Mouse (Mus musculus) urinary bladder, adult 2 months (tissue): ENCODE data around the gene Lbr. TPM values are rescaled to one million over a fixed set of nuclear protein-coding genes. Genes with fewer than 3 reads are reported as not detected.

Experiments
- DNase-seq: peaks from one replicate; pipeline ENCODE4 v3.0.0; 2022; ENCODE audit warnings: low spot score
- polyA plus RNA-seq: library from polyadenylated mRNA; depleted of rRNA; stranded (reverse); fragments of >200 nt; gene quantifications from 2 replicates; pipeline ENCODE4 v1.2.3, GENCODE M21; 2012; rRNA removed

Gene Lbr
- 24.7 and 25.4 TPM in 2 replicates for polyA plus RNA-seq

DNA sequence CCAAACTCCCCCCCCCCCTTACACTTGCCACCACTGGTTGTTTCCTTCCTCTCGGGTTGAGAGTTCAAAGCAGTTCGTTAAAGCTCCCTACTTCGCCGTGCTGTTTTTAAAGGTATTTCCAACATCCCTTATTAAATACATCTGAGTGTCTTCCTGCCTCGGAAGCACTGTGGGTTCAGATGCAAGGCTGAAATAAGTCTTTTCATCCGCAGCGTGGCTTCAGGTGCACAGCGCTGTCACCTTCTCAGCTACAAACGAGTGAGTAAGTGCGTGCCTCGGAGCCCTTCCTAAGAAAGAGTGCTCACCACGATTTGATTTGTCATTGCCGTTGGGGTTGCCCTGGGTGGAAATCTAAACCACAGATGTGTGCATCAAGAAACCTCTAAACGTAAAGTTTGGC is at the start of gene Lbr:
Lbr (minus strand) TSS at position 266 of the 400 bp plus-strand sequence.
- no peak for DNase-seq

DNA sequence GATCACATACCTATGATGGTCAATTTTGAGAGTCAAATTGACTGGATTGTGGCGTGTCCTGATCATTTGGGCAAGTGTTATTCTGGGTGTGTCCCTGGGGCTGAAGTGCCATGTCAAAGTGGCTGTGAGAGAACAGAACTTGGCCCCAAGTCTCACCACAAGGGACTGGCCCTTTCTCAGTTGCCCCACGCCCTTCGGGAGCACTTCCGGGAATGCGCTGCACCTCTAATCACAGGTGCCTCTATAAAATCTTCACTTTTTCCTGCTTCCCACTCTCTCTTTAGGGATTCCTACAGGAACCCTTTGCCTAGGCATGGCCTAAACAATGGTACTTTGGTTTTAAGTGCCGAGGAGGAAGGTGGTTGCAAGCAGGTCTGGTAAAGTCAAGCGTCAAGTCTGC is 46.8 kb upstream of the Lbr start:
- no peak for DNase-seq

DNA sequence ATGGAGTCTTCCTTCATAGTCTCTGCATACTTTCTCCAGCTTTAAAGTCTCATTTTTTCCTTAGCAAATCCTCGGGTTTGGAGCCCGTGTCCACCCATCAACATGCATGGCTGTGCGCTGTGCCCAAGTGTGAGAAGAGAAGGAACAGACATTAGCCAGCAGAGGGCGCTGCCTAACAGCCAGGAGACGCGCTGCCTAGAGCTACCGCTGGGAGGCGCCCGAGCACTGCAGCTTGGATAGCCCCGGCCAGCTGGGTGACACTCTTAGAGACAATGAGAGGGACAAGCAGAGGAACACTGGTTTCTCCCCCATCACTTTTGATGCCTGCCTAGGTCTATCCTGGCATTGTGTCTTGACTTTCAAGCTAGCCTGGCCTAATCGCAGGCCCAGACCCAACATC is 46.0 kb upstream of the Lbr start:
- peak; percentile 98 for DNase-seq

DNA sequence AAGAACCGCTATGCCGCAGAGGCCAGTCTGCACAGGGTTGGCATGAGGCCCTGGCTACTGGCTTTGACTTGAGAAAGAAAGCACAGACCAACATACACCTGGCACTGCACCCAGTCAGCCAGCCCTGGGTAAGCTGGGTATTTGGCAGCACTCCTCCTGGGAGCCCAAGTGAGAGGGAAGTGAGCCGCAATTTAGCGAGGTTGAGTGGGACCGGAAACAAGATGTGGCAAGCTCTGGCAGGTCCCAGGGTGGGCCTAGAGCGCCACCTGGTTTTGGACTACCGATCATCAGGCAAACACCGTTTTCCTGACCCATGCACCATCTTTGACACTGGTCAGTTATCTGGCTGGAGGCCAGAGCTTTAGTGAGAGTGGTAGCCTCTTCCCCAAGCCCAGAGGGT is 38.7 kb upstream of the Lbr start:
- peak; percentile 44 for DNase-seq

DNA sequence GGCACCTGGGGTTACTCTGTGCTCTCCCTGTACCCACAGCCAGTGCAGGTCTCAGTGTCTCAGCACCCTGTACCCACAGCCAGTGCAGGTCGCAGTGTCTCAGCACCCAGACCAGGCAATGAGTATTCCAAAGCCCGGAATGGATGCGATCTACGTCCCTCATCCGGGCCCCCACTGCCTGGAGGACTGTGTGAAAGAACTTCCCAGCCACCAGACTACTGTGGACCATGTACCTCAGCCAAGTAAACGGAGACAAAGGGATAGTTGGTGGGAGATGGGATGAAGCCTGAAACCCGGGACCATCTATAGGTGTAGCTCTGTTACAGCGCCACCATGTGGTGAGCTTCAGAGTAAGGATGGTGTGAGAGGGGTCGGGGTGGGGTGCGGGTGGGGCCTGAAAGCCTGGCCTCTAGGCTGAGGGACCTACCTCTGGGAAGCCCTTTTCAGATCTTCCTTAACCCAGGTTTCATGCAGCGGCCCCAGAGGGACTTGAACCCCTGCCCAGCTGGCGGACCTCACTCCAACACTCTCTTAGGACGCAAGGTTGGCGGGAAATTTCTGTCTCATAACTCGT is 38.0 kb upstream of the Lbr start:
- no peak for DNase-seq

DNA sequence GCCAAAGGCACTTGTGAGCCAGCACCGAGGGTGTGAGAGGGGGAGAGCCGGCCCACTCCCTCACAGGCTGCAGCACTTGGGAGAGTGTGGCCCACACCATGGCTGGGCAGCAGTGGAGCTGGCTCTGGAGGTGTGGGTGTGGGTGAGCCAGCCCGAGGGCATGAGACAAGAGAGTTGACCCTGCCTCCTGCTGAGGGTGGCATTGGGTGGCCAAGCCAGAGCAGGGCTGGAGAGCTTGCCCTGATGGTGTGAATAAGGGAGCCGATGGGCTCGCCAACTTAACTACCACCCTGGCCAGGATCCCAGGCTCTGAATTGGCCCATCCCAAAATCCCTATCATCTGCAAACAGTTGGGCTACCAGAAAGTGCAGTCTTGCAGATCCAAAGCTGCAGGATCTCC is 35.6 kb upstream of the Lbr start:
- no peak for DNase-seq

DNA sequence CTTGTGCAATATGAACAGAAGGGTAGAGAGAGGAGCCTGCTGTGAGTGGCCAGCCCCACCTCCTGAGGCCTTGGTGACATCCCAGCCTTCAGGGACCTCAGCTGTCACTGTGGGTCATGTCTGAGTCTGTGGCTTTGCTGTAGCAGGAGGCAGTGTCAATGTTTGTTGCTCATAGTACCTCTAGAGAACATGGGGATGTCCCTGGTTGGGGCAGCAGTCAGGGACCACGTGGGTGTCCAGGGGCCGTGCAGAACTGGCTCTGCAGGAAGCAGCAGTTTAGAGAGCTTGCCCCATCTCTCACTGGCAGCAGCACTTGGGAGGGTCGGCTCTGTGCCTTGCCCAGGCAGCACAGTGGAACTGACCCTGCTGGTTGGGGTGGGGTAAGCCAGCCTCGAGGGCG is 34.2 kb upstream of the Lbr start:
- DNase-seq = no peak

DNA sequence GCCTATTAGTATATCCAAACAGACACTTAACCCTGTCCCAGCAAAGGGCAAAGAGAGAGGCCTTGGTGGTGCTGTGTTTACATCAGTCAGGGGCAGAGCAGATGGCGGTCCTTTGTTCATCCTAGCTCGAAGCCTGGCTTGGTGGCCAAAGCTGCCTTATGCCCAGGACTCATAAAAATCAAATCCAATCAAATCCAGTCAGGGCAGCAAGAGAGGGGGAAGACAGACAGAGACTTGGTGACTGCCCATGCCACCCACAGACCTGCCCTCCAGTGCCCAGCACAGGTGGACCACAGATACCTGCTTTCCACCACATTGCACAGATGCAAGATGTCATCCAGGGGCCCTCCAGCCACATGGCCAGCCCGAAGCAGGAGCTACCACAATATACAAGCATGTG is 33.8 kb upstream of the Lbr start:
- DNase-seq = no peak

DNA sequence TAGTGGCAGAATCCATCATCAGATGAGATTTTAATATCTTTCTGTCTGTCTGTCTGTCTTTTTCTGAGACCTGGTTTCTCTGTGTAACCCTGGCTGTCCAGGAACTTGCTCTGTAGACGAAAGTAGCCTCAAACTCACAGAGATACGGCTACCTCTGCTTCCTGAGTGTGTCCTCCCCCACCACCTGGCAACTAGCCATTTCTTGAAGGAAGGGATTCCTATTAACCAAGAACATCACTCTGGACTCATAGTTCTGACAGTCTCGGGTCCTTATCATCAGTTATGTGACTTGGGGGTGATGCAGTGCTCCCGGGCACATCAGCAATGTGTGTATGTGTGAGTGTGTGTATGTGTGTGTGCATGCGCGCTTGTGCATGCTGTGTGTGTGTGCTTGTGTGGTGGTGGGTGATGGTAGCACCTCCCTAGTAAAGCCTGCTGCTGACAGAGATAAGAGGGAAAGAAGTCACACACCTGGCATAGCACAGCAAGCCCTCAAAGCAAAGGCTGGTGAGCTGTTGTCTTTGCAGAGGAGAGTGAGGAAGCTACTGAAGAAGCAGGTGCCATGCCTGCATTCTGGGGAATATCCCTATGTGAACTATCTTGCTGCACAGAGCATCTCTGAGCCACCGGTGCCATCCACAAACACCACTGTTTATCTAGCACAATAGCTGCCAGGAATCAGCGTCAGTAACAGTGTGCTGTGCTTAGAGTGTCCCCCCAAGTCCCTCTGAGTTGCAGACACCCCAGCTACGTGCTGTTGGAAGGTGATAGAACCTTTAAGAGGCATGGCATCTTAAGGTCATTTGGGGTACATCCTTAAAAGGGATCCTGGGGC is 30.5 kb upstream of the Lbr start:
- no peak for DNase-seq

DNA sequence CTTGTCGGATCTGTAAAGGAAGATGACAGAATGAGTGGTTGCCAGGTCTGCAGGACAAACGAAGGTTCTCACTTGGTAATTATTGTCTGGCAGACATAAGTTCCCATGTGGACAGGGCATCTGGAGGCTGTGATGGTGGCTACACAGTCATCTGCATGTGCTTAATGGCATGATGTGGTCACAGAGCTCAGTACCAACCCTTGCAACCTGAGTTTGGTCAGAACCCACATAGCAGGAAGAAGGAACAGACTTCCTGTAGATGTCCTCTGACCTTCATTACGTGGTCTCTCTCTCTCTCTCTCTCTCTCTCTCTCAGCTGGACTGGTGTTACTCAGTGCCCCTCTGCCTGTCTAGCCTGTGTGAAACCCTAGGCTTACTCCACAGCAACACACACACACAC is 29.8 kb upstream of the Lbr start:
- no peak for DNase-seq

DNA sequence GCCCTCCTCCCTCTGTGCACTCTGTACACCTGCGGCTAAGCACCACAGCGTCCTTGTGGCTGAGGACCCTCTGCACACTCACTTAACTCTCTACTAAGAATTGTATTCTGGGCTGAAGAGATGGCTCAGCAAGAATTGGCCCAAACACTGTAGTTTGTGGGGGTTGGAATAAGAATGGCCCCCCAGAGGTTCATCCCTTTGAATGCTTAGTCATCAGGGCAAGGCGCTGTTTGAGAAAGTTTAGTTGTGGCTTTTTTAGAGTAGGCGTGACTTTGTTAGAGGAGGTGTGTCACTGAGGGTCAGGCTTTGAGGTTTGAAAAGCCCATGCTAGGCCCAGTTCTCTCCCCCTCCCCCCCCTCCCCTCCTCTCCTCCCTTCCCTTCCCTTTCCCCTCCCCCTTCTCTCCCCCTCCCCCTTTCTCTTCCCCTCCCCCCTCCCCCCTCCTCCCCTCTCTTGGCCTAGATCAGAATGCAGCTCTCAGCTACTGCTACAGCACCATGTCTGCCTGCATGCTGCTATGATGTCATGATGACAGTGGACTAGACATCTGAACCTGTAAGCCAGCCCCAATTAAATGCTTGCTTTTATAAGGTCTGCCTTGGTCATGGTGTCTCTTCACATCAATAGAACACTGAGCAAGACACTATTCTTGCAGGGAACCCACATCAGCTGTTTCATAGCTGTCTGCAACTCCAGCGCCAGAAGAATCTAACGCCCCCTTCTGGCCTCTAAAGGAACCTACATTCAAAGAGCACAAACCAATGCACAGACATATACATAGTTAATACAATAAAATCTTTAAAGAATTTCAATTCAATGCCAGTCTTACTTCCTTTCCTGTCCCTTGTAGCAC is 23.8 kb upstream of the Lbr start:
- DNase-seq = no peak

DNA sequence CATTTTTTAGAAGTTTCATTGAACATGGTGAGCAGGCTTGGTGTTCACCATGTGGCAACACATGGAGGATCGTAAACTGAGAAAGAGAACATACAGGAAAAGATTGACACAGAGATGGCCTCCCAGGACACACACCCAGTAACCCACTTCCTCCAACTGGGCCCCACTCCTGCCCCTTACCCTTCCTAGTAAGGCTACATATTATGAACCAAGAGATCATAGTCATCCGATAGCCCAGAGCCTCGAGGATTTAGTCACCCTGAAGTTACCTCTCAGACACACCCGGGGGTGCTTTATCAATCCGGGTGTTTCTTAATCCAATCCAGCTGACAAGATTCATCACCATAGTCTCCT is 23.0 kb upstream of the Lbr start:
- DNase-seq = no peak

DNA sequence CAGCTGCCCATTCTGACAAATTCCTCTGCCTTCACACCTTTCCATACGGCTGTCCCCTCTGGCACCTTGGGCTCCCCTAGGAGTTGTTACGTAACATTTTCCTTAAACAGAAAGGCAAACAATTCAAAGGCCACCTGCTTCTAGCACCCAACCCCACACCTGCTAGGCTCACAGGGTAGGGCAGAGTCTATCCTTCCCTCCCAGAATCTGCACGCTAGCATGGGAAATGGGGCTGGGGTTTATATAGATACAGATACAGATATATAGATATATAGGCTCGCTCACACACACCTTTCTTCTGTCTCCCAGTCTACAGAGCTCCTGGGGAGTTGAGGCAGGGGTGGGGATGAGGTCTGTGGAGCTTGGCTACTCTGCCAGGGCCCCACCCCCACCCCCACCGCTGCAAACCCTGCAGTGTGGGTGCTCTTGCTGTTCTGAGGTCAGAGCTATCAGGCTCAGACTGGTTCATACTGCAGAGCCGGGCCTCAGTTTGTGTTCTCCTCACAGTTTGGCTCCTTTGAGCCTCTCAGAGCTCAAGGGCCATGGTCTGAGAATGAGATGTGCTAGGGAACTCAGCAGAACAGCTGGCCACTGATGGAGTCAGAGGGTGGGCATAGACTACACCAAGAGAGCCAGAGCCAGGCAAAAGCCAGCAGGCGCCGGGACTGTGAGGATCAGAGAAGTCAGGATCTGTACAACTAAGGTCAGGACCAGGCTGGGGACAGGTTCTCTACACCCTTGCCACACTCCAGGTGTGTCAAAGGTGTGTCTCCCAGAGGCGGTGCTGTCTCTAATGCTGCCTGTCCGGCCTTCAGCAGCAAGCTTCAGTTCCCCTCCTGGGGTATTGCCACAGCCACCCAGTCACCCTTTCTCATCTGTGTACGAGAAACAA is 22.4 kb upstream of the Lbr start:
- no peak for DNase-seq

DNA sequence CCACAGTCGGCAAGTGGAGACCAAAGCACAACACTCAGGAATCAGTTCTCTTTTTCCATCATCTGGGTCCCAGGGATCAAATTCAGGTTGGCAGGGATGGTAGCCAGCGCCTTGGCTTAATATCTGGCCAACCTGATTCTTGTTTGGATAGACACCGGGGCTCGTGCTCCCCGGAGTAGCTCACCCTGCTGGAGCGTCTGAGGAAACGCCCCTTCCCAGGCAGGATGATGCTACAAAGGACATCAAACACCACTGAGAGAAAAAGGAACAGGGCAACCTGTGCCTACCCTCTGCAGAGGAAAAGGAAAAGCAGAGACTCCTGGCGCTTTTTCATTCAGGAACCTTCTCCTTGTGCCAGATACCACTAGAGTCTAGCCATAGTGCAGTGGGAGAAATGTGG is 20.6 kb upstream of the Lbr start:
- DNase-seq = no peak

DNA sequence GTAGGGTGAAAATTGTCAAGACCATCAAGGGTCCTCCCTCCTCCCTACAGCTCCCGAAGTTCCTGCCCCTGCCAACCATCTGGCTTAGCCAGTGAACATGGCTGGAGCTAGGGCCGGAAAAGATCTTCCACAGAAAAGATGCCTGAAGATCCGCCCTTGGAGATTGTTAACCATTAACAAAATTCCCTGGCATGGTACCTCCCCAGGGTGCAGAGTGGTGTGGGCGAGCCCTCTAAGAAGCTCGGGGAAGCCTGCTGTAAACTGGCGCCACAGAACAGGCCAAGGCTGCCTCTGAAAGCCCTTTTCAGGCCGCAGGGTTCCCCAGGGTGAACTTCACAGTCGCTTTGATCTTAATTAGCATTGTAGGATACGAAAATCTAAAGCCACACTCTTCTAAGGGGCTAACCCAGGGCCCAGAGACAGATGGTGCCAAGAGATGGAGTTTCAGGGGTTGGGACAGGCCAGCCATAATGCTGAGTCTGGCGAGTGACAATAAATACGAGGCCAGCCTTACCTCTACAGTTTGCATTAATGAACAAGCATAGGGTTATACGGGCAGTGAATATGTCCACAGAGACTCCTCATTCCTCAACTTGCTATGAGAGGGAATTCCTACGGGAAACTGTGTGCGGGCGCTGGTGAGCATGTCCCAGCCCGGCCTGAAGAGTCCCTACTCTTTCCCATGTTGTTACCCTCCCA is 20.0 kb upstream of the Lbr start:
- no peak for DNase-seq

DNA sequence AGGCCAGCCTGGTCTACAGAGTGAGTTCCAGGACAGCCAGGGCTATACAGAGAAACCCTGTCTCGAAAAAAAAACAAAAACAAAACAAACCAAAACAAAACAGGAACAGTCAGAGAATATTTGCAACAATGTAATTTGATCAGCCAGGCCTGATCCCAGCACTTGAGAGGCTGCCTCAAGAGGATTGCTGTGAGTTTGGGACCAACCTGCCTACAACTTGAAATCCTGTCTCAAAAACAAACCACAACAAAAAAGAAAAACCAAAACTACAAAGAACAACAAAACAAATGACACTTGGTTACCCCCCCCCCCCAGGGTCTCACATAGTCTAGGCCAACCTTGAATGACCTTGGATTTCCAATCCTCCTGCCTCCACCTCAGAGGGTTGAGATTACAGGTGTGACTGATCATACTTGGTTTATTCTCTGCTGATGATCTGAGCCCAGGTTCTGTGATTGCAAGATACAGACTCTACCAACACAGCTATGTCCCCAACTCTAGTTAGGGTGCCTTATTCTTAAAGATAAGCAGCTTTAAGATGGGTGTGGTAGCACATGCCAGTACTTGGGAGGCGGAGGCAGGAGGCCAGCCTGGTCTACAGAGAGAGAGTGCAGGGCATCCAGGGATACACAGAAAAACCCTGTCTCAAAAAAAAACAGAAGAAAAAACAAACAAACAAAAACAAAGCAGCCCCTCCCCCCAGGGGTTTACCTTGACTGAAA is 18.5 kb upstream of the Lbr start:
- DNase-seq = no peak

DNA sequence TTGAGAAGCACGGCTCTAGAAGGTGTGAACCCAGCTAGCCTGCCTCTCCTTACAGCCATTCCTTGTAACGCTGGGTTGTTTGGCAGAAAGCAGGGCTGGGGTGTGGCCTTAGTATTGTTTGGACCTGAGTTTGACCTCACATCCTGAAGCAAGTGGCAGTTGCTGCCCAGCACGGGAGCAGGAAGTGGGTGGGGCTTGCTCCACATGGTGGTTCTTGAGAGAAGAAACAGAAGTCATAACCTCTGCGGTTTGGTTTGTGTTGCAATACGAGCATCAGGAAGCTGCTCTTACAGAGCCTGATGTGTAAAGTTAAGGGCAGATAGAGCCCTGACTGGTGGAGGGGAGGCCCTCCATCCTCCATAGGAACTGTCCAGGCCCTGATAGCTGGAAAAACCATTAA is 17.8 kb upstream of the Lbr start:
- no peak for DNase-seq

DNA sequence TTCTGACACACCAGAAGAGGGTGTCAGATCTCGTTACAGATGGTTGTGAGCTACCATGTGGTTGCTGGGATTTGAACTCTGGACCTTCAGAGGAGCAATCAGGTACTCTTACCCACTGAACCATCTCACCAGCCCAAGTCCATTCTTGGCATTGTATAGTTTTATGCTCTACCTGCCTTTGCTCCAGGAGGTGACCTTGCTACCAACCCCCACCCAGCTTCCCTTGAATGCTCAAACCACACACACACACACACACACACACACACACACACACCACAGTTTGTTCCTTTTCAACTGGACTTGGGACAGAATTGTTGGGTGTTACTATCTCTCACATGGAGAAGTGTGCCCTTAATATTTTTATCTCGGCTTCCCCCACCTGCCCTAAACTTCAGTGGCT is 13.5 kb upstream of the Lbr start:
- DNase-seq = no peak

DNA sequence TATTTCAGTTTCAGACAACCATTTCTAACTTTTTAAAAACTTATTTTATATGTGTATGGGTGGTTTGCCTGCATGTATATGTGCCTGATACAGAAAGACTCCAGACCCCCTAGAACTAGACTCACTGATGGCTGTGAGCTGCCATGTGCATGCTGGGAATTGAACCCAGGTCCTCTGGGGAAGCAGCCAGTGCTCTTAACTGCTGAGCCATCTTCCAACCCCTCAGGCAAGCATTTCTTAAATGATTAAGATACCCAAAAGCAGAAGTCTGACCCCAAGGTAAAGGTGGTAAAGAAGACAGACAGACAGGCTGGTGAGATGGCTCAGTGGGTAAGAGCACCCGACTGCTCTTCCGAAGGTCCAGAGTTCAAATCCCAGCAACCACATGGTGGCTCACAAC is 12.0 kb upstream of the Lbr start:
- no peak for DNase-seq

DNA sequence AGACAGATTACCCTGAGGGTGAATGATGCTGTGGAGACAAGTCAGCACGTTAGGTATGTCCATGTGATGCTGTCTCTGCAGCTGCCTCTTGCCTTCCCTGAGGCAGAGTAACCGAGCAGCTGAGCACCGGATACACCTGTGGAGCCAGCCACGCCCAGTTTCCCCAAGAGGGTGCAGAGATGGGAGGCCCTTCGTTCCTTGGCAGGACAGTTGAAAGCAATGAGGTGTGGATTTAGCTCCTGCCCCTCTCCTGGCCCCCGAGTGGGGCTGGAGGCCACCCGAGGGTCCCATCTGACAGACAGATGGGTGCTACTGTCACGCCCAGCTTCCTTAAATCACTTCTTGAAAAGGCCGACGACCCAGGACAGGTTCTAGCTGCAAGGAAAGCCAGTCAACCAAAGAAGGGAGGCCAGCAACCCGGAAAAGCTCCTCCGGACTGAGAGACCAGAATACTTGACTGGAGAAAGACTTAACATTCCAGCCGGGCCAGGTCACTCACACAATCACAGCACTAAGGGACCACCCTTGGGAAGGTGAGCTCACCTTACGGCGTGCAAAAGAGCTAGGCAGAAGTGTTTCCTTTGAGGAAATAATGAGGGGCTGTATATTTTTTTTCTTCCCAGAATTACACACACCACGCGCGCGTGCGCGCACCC is 10.4 kb upstream of the Lbr start:
- DNase-seq = no peak
